Mouse (Mus musculus) forebrain, embryonic 14.5 days (tissue): Measurements from ENCODE around the gene Azin2. TPM values are rescaled to one million over a fixed set of nuclear protein-coding genes. Genes with fewer than 3 reads are reported as not detected.

ENCODE experiments used
- ATAC-seq: fragments of 200-750 bp; cut with Nextera tagmentation; 2 replicates; pipeline ENCODE4 v1.8.0; 2017; ENCODE audit warnings: mild to moderate bottlenecking, moderate library complexity
- DNase-seq: peaks from one replicate; pipeline ENCODE4 v3.0.0-alpha.2; 2015; ENCODE audit warnings: low spot score
- H3K27ac ChIP-seq: fragments of 300-500 bp; sonication (generic); 2 replicates; pipeline ENCODE4 v1.5.1; 2014; ENCODE audit warnings: low read depth, mild to moderate bottlenecking, control low read depth, low read length, moderate library complexity
- H3K27me3 ChIP-seq: fragments of 300-500 bp; sonication (generic); replicated peaks from 2 replicates; pipeline ENCODE4 v1.6.1; 2014; ENCODE audit warnings: low read length, control low read depth, mixed read lengths; ENCODE audit not compliant: control insufficient read depth, insufficient read depth
- H3K36me3 ChIP-seq: fragments of 300-500 bp; sonication (generic); 2 replicates; pipeline ENCODE4 v1.6.1; 2014; ENCODE audit warnings: low read length, control low read depth; ENCODE audit not compliant: control insufficient read depth, insufficient read depth
- H3K4me1 ChIP-seq: fragments of 300-500 bp; sonication (generic); 2 replicates; pipeline ENCODE4 v1.6.1; 2014; ENCODE audit warnings: antibody characterized with exemption, low read length, control low read depth; ENCODE audit not compliant: control insufficient read depth, insufficient read depth
- H3K4me2 ChIP-seq: fragments of 300-500 bp; sonication (generic); 2 replicates; pipeline ENCODE4 v1.6.1; 2014; ENCODE audit warnings: mild to moderate bottlenecking, control low read depth, low read length
- H3K4me3 ChIP-seq: fragments of 300-500 bp; sonication (generic); 2 replicates; pipeline ENCODE4 v1.5.1; 2014; ENCODE audit warnings: low read depth, low read length, control low read depth
- H3K9ac ChIP-seq: fragments of 300-500 bp; sonication (generic); 2 replicates; pipeline ENCODE4 v1.6.1; 2014; ENCODE audit warnings: mild to moderate bottlenecking, low read length, control low read depth, moderate library complexity
- H3K9me3 ChIP-seq: fragments of 300-500 bp; sonication (generic); replicated peaks from 2 replicates; pipeline ENCODE4 v1.6.1; 2016; ENCODE audit warnings: low read length, control low read depth, mixed read lengths; ENCODE audit not compliant: control insufficient read depth
- WGBS: fragments of 180-500 bp; shearing (Covaris S2); extraction: QIAGEN DNeasy Blood & Tissue Kit; methylation state at CpG from one replicate; pipeline ENCODE4 v1.1.7; 2014; 5-methylcytosine and 5-hydroxymethylcytosine counted together
- polyA plus RNA-seq: library from polyadenylated mRNA; unstranded; fragments of >200 nt; fragmentation: Nextera tagmentation; extraction: Ambion mirVana; gene quantifications from 2 replicates; pipeline ENCODE4 v1.2.1, GENCODE M21; 2014

Gene Azin2
- polyA plus RNA-seq, 1 experiment from 2014 or later: 11.7 TPM

DNA sequence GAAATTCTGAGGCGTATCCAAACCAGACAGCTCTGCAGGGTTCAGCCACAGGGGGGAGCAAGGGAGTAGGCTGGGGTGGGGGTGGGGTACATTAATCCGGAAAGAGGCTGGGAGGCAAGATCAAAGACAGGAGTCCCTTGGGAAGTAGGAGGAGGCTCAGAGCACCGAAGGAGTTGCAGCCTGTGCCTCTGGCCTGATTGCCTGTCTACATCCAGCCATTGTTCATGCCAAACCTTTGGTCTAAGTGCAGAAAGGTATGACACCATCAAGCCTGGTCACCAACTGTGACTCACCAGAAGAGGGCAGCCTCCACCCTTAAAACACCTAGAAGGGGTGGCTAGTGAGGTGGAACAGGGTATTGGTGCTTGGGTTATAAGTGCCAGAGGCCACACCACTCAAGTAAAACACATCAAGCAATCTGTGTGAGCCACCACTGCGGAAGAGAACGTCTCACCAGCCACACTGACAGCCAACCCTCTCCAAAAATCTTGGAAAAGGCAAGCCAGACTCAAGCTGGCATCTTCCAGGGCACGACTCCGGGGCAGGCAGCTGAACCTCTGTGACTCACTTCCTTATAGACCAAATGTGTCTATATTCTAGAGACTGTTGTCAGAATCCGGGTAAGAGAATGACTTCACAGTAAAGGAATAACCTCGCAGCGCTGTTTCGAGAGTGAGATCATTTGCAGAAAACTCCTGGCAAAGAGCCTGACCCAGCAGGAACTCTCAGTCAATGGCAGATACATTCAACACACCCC lies 4.9 kb downstream of the Azin2 start:
- H3K4me2 ChIP-seq: no peak overlapping the region
- H3K4me1 ChIP-seq: peaks cover 10% of the 10 kb centered on the region
- no peak overlapping the region for H3K27ac ChIP-seq
- ATAC-seq (peak; percentile 52; the same call in 1 of the 2 replicates), DNase-seq (peak; percentile 59)
- no peak overlapping the region for H3K9ac ChIP-seq
- H3K36me3 ChIP-seq: no peaks in the 10 kb centered on the region
- H3K9me3 ChIP-seq: no peaks in the 10 kb centered on the region
- H3K27me3 ChIP-seq: no peaks in the 10 kb centered on the region
- WGBS: 29% methylated on average over 11 of the region's 11 CpGs
- no peak overlapping the region for H3K4me3 ChIP-seq

DNA sequence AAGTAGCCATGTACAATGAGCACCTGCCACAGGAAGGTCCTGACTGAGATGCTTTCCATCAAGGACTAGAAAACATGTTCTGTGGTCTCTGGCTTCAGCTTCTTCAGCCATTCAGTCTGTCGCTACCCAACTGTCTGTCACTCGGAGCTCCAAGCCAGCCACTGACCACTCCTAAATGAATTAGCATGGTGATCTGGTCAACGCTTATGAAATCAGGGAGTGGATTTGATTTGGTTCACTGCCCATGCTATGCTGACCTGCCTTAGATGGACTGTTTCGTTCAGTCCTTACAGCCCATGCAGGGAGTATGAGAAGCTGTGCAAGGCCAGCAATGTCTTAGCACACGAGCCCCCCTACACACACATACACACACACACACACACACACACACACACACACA lies 8.4 kb downstream of the Azin2 start:
- ATAC-seq (no peak), DNase-seq (no peak)
- Histone ChIP-seq H3K27me3 (no peaks in the 10 kb centered on the region), H3K4me3 (no peak overlapping the region), H3K27ac (no peak overlapping the region), H3K4me2 (no peak overlapping the region), H3K9me3 (no peaks in the 10 kb centered on the region), H3K9ac (no peak overlapping the region), H3K36me3 (no peaks in the 10 kb centered on the region), H3K4me1 (peaks cover 5% of the 10 kb centered on the region; the same call in 1 of the 2 replicates)
- 87% methylated on average over 5 of the region's 5 CpGs for WGBS

DNA sequence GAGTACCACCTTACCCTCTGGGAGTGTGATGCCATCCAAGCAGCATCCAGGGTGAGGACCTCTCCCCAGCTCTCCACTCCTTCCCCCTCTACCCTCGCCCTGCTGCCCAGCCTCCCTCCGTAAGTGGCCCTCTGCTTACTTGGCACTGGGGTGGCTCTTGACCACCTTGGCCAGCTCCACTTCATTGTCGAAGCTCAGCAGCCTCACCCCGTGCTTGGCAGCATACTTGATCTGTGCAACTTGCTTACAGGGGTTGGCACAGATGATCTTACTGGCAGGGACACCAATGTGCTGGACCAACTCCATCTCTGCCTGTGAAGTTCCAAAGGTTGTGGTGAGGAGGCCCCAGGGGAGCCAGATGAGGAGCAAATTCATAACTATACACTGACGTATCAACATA lies 11.8 kb downstream of the Azin2 start:
- Histone ChIP-seq H3K4me1 (peaks cover 3% of the 10 kb centered on the region; the same call in 1 of the 2 replicates), H3K9ac (no peak overlapping the region), H3K27ac (no peak overlapping the region), H3K4me2 (no peak overlapping the region), H3K36me3 (no peaks in the 10 kb centered on the region), H3K27me3 (no peaks in the 10 kb centered on the region), H3K9me3 (no peaks in the 10 kb centered on the region), H3K4me3 (no peak overlapping the region)
- 69% methylated on average over 5 of the region's 5 CpGs for WGBS
- peak; percentile 33 for DNase-seq
- ATAC-seq: no peak

DNA sequence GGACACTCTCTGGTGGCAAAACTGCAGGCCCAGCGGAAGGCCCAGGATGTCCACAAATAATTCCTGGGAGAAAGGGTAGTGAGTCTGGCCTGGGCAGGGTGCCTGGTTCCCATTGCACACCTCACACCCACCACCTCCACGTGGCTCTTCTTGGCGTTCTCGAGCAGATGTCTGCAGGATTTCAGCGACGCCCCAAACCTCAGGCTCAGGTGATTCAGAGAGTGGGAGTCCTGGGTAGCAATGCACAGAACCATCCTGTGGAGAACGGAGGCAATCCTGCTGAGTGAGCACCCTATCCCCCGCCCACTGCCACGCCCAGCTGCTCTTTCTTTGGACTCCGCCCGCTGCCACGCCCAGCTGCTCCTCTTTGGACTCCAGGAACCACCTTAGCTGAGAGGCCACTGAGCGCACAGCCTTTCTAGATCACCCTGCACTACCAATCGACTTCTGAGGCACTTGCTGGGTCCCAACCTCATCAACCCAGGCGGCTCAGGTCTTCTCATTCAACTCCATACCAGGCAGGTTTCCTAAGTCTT lies 12.7 kb downstream of the Azin2 start:
- H3K36me3 ChIP-seq: no peaks in the 10 kb centered on the region
- H3K4me3 ChIP-seq: no peak overlapping the region
- no peaks in the 10 kb centered on the region for H3K27me3 ChIP-seq
- no peak overlapping the region for H3K4me2 ChIP-seq
- WGBS: 52% methylated on average over 15 of the region's 15 CpGs
- H3K4me1 ChIP-seq: peaks cover 3% of the 10 kb centered on the region; the same call in 1 of the 2 replicates
- no peaks in the 10 kb centered on the region for H3K9me3 ChIP-seq
- no peak overlapping the region for H3K27ac ChIP-seq
- ATAC-seq: no peak
- DNase-seq: no peak
- H3K9ac ChIP-seq: no peak overlapping the region

DNA sequence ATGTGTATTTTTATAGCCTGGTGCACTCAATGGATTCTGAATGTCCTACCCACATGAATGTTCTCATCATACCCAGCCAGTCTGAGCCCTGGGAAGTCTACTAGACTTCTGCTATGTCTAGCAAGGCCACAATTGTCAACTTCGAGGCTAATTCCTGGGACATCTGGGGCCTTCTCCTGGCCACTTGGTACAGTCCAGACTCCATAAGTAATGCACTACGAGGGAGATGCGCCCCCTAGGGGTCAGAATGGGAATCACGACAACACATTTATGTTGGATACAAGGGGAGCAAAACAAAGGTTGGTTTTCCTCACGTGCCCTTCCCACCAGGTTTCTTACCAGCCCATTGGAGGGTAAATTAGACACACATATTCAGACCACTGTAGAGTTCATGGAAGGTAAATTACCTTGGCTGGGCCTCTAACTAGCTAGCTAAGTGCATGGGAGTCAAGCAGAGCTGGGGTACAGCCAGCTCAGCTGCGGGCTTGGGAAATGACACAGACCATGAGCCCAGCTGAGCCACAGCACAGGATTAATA lies 14.0 kb downstream of the Azin2 start:
- Histone ChIP-seq H3K4me2 (no peak overlapping the region), H3K9me3 (no peaks in the 10 kb centered on the region), H3K9ac (no peak overlapping the region), H3K4me3 (no peak overlapping the region), H3K27ac (no peak overlapping the region), H3K27me3 (no peaks in the 10 kb centered on the region), H3K4me1 (peaks cover 3% of the 10 kb centered on the region; the same call in 1 of the 2 replicates), H3K36me3 (no peaks in the 10 kb centered on the region)
- DNase-seq: peak; percentile 38
- no peak for ATAC-seq
- WGBS: 25% methylated on average over 6 of the region's 6 CpGs

DNA sequence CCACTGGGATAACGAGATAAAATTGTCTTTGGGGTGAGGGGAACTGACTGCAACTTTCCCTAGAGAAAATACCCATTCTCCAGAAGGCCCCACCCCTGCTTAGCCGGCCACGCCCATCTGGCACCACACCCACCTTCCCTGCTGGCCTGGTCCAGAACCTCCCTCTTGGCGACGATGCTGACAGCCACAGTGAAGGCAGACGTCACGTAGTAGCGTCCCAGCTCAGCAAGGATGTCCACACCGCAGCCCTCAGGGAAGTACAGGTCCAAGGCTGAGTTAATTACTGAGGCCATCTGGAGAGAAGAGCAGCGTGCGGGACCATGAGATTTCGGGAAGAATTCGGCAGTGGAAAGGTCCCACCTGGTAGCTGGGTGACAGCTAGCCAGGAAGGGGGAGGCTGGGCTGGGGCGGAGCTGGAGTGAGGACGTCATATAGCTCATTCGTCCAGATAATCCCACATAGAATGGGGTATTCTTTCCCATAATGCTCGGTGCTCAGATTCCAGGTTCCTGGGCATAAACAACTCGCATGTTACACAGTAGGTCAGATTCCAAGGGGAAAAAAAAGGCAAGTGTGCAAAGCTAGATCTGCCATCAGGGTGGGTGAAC lies 14.8 kb downstream of the Azin2 start:
- Histone ChIP-seq H3K9ac (peak overlapping the region; percentile 25; the same call in 1 of the 2 replicates), H3K27me3 (no peaks in the 10 kb centered on the region), H3K36me3 (no peaks in the 10 kb centered on the region), H3K4me2 (no peak overlapping the region), H3K4me1 (peaks cover 3% of the 10 kb centered on the region; the same call in 1 of the 2 replicates), H3K27ac (no peak overlapping the region), H3K9me3 (no peaks in the 10 kb centered on the region), H3K4me3 (no peak overlapping the region)
- ATAC-seq: peak; percentile 46; the same call in 1 of the 2 replicates
- DNase-seq: no peak
- WGBS: 15% methylated on average over 18 of the region's 18 CpGs

DNA sequence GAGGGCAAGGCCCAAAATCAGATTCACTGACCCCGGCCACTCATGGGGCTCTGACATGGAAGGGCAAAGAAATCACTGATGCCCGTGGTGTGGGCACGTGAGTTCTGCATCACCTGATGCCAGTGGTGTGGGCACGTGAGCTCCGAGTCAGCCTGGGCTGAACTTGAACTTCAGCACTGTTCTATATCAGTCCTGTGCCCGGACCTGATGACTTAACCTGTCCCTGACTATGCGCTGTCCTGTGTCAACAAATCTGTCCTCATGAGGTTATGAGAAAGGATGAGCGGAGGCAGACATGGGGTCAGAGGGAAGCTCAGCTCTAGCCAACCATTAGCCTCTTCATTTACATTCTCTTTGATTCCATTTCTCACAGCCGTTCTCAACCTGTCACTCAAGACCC lies 15.5 kb downstream of the Azin2 start:
- no peaks in the 10 kb centered on the region for H3K9me3 ChIP-seq

DNA sequence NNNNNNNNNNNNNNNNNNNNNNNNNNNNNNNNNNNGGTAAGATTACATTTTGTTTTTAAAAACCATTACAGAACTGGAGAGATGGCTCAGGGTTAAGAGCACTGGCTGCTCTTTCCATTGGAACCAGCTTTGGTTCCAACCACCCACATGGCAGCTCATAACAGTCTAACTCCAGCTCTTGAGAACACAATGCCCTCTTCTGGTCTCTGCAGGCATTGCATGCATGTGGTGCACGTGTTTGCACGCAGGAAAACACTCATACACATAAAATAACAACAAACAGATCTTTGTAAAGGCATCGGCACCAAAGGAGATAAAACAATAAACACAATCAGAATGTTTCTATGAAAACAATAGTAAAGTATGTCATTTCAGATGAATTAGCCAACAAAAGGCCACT lies 19.9 kb downstream of the Azin2 start:
- Histone ChIP-seq H3K27me3 (no peaks in the 10 kb centered on the region), H3K4me1 (peaks cover 1% of the 10 kb centered on the region; the same call in 1 of the 2 replicates), H3K9ac (no peak overlapping the region), H3K27ac (no peak overlapping the region), H3K9me3 (no peaks in the 10 kb centered on the region), H3K36me3 (no peaks in the 10 kb centered on the region), H3K4me3 (no peak overlapping the region), H3K4me2 (no peak overlapping the region)
- no peak for DNase-seq
- no peak for ATAC-seq
- 55% methylated on average over 3 of the region's 3 CpGs for WGBS

More for the DNA sequence above, 15.5 kb downstream of the Azin2 start:
- no peak for DNase-seq
- no peak for ATAC-seq
- Histone ChIP-seq H3K27ac (no peak overlapping the region), H3K36me3 (no peaks in the 10 kb centered on the region), H3K9ac (no peak overlapping the region), H3K4me1 (peaks cover 3% of the 10 kb centered on the region; the same call in 1 of the 2 replicates), H3K4me2 (no peak overlapping the region), H3K4me3 (no peak overlapping the region), H3K27me3 (no peaks in the 10 kb centered on the region)
- WGBS: 87% methylated on average over 9 of the region's 9 CpGs
